Mouse (Mus musculus): ENCODE results near the gene Rnf121.
"Not testable (repeated sequence)": the region's sequence is repeated elsewhere in the genome, so short reads cannot be mapped to it uniquely, and the experiment has no call there.

Rnf121 gene

GRCm38 (mm10) chr7:102066363-102066762 is 1.1 kb upstream of the Rnf121 start:
- DNase-seq (ENCODE audit: low read depth in 2 of 2, low spot score in 2 of 2) = no peak

- DNase-seq (ENCODE audit: low read depth in 2 of 2, low spot score in 2 of 2) = no peak
Measured at GRCm38 (mm10) chr7:102064655-102065045, 619 bp downstream of the Rnf121 start.

GRCm38 (mm10) chr7:102063891-102064290 is 1.4 kb downstream of the Rnf121 start:
- no peak for DNase-seq (ENCODE audit: low read depth in 2 of 2, low spot score in 2 of 2)

GRCm38 (mm10) chr7:102062203-102062602 is 3.1 kb downstream of the Rnf121 start:
- no peak for DNase-seq (ENCODE audit: low read depth in 2 of 2, low spot score in 2 of 2)

- DNase-seq (ENCODE audit: low read depth in 2 of 2, low spot score in 2 of 2) = no peak
Measured at GRCm38 (mm10) chr7:102061353-102061752, 3.9 kb downstream of the Rnf121 start.

- DNase-seq (ENCODE audit: low read depth in 2 of 2, low spot score in 2 of 2) = not testable (repeated sequence)
Measured at GRCm38 (mm10) chr7:102048524-102048923, 16.7 kb downstream of the Rnf121 start.

GRCm38 (mm10) chr7:102042314-102042713 is 23.0 kb downstream of the Rnf121 start:
- DNase-seq (ENCODE audit: low read depth in 2 of 2, low spot score in 2 of 2) = no peak

- DNase-seq (ENCODE audit: low read depth in 2 of 2, low spot score in 2 of 2) = no peak
Measured at GRCm38 (mm10) chr7:102037318-102037717, 28.0 kb downstream of the Rnf121 start.

GRCm38 (mm10) chr7:102035534-102035933 is 29.7 kb downstream of the Rnf121 start:
- no peak for DNase-seq (ENCODE audit: low read depth in 2 of 2, low spot score in 2 of 2)

- DNase-seq (ENCODE audit: low read depth in 2 of 2, low spot score in 2 of 2) = no peak
Measured at GRCm38 (mm10) chr7:102034904-102035303, 30.4 kb downstream of the Rnf121 start.

- no peak for DNase-seq (ENCODE audit: low read depth in 2 of 2, low spot score in 2 of 2)
Measured at GRCm38 (mm10) chr7:102025187-102026119, 39.8 kb downstream of the Rnf121 start.

GRCm38 (mm10) chr7:102023821-102024220 is 41.4 kb downstream of the Rnf121 start:
- no peak for DNase-seq (ENCODE audit: low read depth in 2 of 2, low spot score in 2 of 2)

GRCm38 (mm10) chr7:102020934-102021333 is 44.3 kb downstream of the Rnf121 start:
- not testable (repeated sequence) for DNase-seq (ENCODE audit: low read depth in 2 of 2, low spot score in 2 of 2)

- no peak for DNase-seq (ENCODE audit: low read depth in 2 of 2, low spot score in 2 of 2)
Measured at GRCm38 (mm10) chr7:102019362-102019761, 45.9 kb downstream of the Rnf121 start.

GRCm38 (mm10) chr7:102018590-102018989 is 46.7 kb downstream of the Rnf121 start, which contains the start of gene Il18bp:
Gene Il18bp, minus strand, starts transcription at chr7:102018690.
- no peak for DNase-seq (ENCODE audit: low read depth in 2 of 2, low spot score in 2 of 2)

GRCm38 (mm10) chr7:102018034-102018433 is 47.2 kb downstream of the Rnf121 start:
- DNase-seq (ENCODE audit: low read depth in 2 of 2, low spot score in 2 of 2) = no peak

- DNase-seq (ENCODE audit: low read depth in 2 of 2, low spot score in 2 of 2) = no peak
Measured at GRCm38 (mm10) chr7:102017452-102017851, 47.8 kb downstream of the Rnf121 start.

GRCm38 (mm10) chr7:102016936-102017335 is 48.3 kb downstream of the Rnf121 start:
- DNase-seq (ENCODE audit: low read depth in 2 of 2, low spot score in 2 of 2) = no peak

- DNase-seq (ENCODE audit: low read depth in 2 of 2, low spot score in 2 of 2) = no peak
Measured at GRCm38 (mm10) chr7:102014995-102015394, 50.3 kb downstream of the Rnf121 start.

- DNase-seq (ENCODE audit: low read depth in 2 of 2, low spot score in 2 of 2) = no peak
Measured at GRCm38 (mm10) chr7:102013416-102013815, 51.9 kb downstream of the Rnf121 start.

- DNase-seq (ENCODE audit: low read depth in 2 of 2, low spot score in 2 of 2) = no peak
Measured at GRCm38 (mm10) chr7:102011855-102012254, 53.4 kb downstream of the Rnf121 start.

GRCm38 (mm10) chr7:102006520-102006919 is 58.7 kb downstream of the Rnf121 start:
- no peak for DNase-seq (ENCODE audit: low read depth in 2 of 2, low spot score in 2 of 2)
